Mouse (Mus musculus): ENCODE measurements around the gene Nol7.

- TF ChIP-seq CTCF (IDR thresholded peaks at IDR 0.05; ENCODE audit: borderline replicate concordance, insufficient read depth, low read depth, low read length) = no peak
- no peak for TF ChIP-seq POLR2A (IDR thresholded peaks at IDR 0.05; ENCODE audit: borderline replicate concordance, insufficient read depth, low read length)
Observed at GRCm38 (mm10) chr13:43443706-43444105, 45.5 kb downstream of the Nol7 start.
